Mouse (Mus musculus): Measurements from ENCODE around the gene Rffl.

The Rffl gene

GRCm38 (mm10) chr11:82870173-82871030 lies 608 bp downstream of the Rffl start:
- peak; percentile 37 for DNase-seq

- DNase-seq = no peak
Observed at GRCm38 (mm10) chr11:82869506-82870172, 1.4 kb downstream of the Rffl start.

GRCm38 (mm10) chr11:82867956-82868355 lies 3.1 kb downstream of the Rffl start:
- no peak for DNase-seq

- DNase-seq = no peak
Observed at GRCm38 (mm10) chr11:82866850-82867564, 4.0 kb downstream of the Rffl start.

GRCm38 (mm10) chr11:82865957-82866356 lies 5.1 kb downstream of the Rffl start:
- DNase-seq = no peak

GRCm38 (mm10) chr11:82863488-82863931 lies 7.5 kb downstream of the Rffl start:
- DNase-seq = no peak

GRCm38 (mm10) chr11:82863059-82863458 lies 8.0 kb downstream of the Rffl start:
- no peak for DNase-seq

GRCm38 (mm10) chr11:82862638-82863037 lies 8.4 kb downstream of the Rffl start:
- no peak for DNase-seq

- DNase-seq = no peak
Observed at GRCm38 (mm10) chr11:82861558-82861957, 9.5 kb downstream of the Rffl start.

- DNase-seq = no peak
Observed at GRCm38 (mm10) chr11:82860759-82861158, 10.3 kb downstream of the Rffl start.

- DNase-seq = no peak
Observed at GRCm38 (mm10) chr11:82857307-82857848, 13.6 kb downstream of the Rffl start.

GRCm38 (mm10) chr11:82856032-82856431 lies 15.0 kb downstream of the Rffl start:
- DNase-seq = no peak

- DNase-seq = no peak
Observed at GRCm38 (mm10) chr11:82855327-82855973, 15.6 kb downstream of the Rffl start.

- no peak for DNase-seq
Observed at GRCm38 (mm10) chr11:82854111-82854510, 16.9 kb downstream of the Rffl start.

GRCm38 (mm10) chr11:82852958-82853357 lies 18.1 kb downstream of the Rffl start:
- DNase-seq = no peak

GRCm38 (mm10) chr11:82852540-82852939 lies 18.5 kb downstream of the Rffl start:
- DNase-seq = no peak

- no peak for DNase-seq
Observed at GRCm38 (mm10) chr11:82852115-82852514, 18.9 kb downstream of the Rffl start.

GRCm38 (mm10) chr11:82850259-82850658 lies 20.8 kb downstream of the Rffl start:
- DNase-seq = no peak

GRCm38 (mm10) chr11:82847571-82848000 lies 23.4 kb downstream of the Rffl start:
- no peak for DNase-seq

- DNase-seq = no peak
Observed at GRCm38 (mm10) chr11:82846938-82847337, 24.1 kb downstream of the Rffl start.

GRCm38 (mm10) chr11:82846079-82846436 lies 25.0 kb downstream of the Rffl start:
- DNase-seq = no peak

GRCm38 (mm10) chr11:82845415-82846078 lies 25.5 kb downstream of the Rffl start:
- DNase-seq = peak; percentile 13

All from thymus, postnatal 14 days (tissue).